Mouse (Mus musculus) spleen, adult 2 months (tissue): ENCODE measurements at regions not wholly inside any gene's neighbourhood (a gene's known extent, or its start where the extent isn't known, plus 50 kb on each side); places are given as distances from the start of the nearest gene placed in this dataset.

ENCODE experiments used
- CTCF ChIP-seq: fragments of 200-500 bp; IDR thresholded peaks from 2 replicates; pipeline ENCODE4 v1.5.1; 2011; ENCODE audit warnings: mild to moderate bottlenecking, inconsistent platforms; ENCODE audit not compliant: insufficient read depth, insufficient read length, insufficient replicate concordance; ENCODE audit errors: extremely low read depth
- POLR2A ChIP-seq: fragments of 200-500 bp; IDR thresholded peaks from 2 replicates; pipeline ENCODE4 v1.6.1; 2011; ENCODE audit warnings: low read depth, low read length, inconsistent platforms

- TF ChIP-seq CTCF (no peak), POLR2A (no peak)
Observed at GRCm38 (mm10) chr11:114176671-114177212, 109.9 kb upstream of the Sdk2 start.
